Mouse (Mus musculus): ENCODE results near the gene Rusc1.

DNA sequence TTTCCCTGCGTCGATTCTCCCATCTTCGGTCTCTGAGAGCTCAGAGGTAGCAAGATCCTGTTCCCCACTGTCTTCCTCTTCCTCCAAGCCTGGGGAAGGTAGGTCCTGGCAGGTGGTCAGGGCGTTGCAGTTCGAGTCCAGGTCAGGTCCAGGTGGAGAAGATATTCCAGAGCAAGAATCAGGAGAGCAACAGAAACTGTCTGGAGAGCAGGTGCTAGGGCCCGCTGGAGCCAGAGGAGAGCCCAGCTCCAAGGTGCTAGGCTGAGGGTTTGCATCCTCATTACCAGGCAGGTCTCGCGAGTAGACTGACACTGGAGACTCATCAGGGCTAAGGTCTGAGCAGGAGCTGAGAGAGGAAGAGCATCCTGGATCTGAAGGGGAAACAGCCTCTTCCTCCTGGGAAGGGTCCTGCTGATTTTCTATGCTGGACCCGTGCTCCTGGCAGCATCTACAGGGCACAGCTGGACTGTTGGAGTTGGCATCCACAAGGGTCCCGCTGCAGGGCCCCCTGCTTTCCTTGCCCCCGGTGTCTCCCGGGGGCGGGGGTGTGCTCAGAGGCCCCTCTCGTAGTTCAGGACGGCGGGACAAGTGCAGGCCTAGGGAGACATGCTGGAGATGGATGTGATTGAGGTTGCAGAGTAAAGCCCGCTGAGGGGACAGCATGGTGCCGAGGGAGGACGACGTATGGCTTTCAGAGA lies 1.2 kb downstream of the Rusc1 start:
- TF ChIP-seq POLR2A (IDR thresholded peaks at IDR 0.05; ENCODE audit: control insufficient read depth, low read depth, low read length) (no peak), CTCF (IDR thresholded peaks at IDR 0.05; ENCODE audit: control insufficient read depth, insufficient read depth, insufficient replicate concordance, low read depth, low read length) (no peak)
